Mouse (Mus musculus) forebrain, embryonic 10.5 days (tissue): Measurements from ENCODE around the gene 1700020D05Rik. TPM values are rescaled to one million over a fixed set of nuclear protein-coding genes. Genes with fewer than 3 reads are reported as not detected.
A peak's percentile ranks its signal among the peaks of the same experiment; 100 is the strongest.

Experiments used
- DNase-seq: peaks from one replicate; pipeline ENCODE4 v3.0.0-alpha.2; 2017; ENCODE audit warnings: low spot score; ENCODE audit errors: extremely low spot score
- H3K27ac ChIP-seq: fragments of 300-500 bp; sonication (generic); 2 replicates; pipeline ENCODE4 v1.5.1; 2016; ENCODE audit warnings: mild to moderate bottlenecking
- H3K27me3 ChIP-seq: fragments of 300-500 bp; sonication (generic); 2 replicates; pipeline ENCODE4 v1.6.1; 2016; ENCODE audit warnings: mild to moderate bottlenecking; ENCODE audit not compliant: poor library complexity, severe bottlenecking
- H3K36me3 ChIP-seq: fragments of 300-500 bp; sonication (generic); replicated peaks from 2 replicates; pipeline ENCODE4 v1.6.1; 2016; ENCODE audit warnings: mild to moderate bottlenecking, moderate library complexity
- H3K4me1 ChIP-seq: fragments of 300-500 bp; sonication (generic); 2 replicates; pipeline ENCODE4 v1.6.1; 2016
- H3K4me3 ChIP-seq: fragments of 300-500 bp; sonication (generic); 2 replicates; pipeline ENCODE4 v1.5.1; 2016; ENCODE audit warnings: mild to moderate bottlenecking, moderate library complexity
- H3K9me3 ChIP-seq: fragments of 300-500 bp; sonication (generic); 2 replicates; pipeline ENCODE4 v1.6.1; 2016; ENCODE audit warnings: mild to moderate bottlenecking, moderate library complexity
- WGBS: fragments of 180-500 bp; shearing (Covaris S2); methylation state at CpG from one replicate; pipeline ENCODE4 v1.1.7; 2016; 5-methylcytosine and 5-hydroxymethylcytosine counted together
- polyA plus RNA-seq: library from polyadenylated mRNA; unstranded; fragments of >200 nt; fragmentation: Nextera tagmentation; extraction: Ambion mirVana; gene quantifications from 2 replicates; pipeline ENCODE4 v1.2.1, GENCODE M21; 2016

Gene 1700020D05Rik
- polyA plus RNA-seq, 1 experiment from 2014 or later = not detected

- no peaks in the 10 kb centered on the region for H3K9me3 ChIP-seq
- H3K4me3 ChIP-seq = no peak overlapping the region; the same call in 1 of the 2 replicates
- H3K27ac ChIP-seq = no peak overlapping the region
- H3K27me3 ChIP-seq = peaks cover 16% of the 10 kb centered on the region
- DNase-seq = no peak
- 88% methylated on average over 9 of the region's 9 CpGs for WGBS
- H3K36me3 ChIP-seq = peaks cover 61% of the 10 kb centered on the region
- H3K4me1 ChIP-seq = peaks cover 29% of the 10 kb centered on the region
Measured at GRCm38 (mm10) chr19:5463212-5463611, 40.4 kb downstream of the 1700020D05Rik start.

GRCm38 (mm10) chr19:5461411-5461810, 42.2 kb downstream of the 1700020D05Rik start:
- 89% methylated on average over 6 of the region's 6 CpGs for WGBS
- no peak overlapping the region for H3K27ac ChIP-seq
- H3K4me3 ChIP-seq = peak overlapping the region; percentile 86

GRCm38 (mm10) chr19:5460465-5460911, 43.1 kb downstream of the 1700020D05Rik start, which contains the start of gene Fibp:
Fibp (plus strand) TSS chr19:5460615.
- peak; percentile 92 for DNase-seq
- H3K27me3 ChIP-seq = peaks cover 19% of the 10 kb centered on the region
- H3K9me3 ChIP-seq = no peaks in the 10 kb centered on the region
- WGBS = under 1% methylated on average over 32 of the region's 32 CpGs
- H3K27ac ChIP-seq = peak within 1 kb of the TSS; percentile 90
- H3K4me3 ChIP-seq = peak within 1 kb of the TSS; percentile 86
- peaks cover 56% of the 10 kb centered on the region for H3K4me1 ChIP-seq
- peaks cover 35% of the 10 kb centered on the region for H3K36me3 ChIP-seq

More at GRCm38 (mm10) chr19:5461411-5461810, 42.2 kb downstream of the 1700020D05Rik start:
- no peak for DNase-seq
- H3K4me1 ChIP-seq = peaks cover 47% of the 10 kb centered on the region
- H3K36me3 ChIP-seq = peaks cover 44% of the 10 kb centered on the region
- H3K27me3 ChIP-seq = peaks cover 19% of the 10 kb centered on the region
- H3K9me3 ChIP-seq = no peaks in the 10 kb centered on the region

- H3K27ac ChIP-seq = peak overlapping the region; percentile 90
- WGBS = 30% methylated on average over 3 of the region's 3 CpGs
- peaks cover 62% of the 10 kb centered on the region for H3K4me1 ChIP-seq
- H3K9me3 ChIP-seq = no peaks in the 10 kb centered on the region
- H3K36me3 ChIP-seq = peaks cover 32% of the 10 kb centered on the region
- no peak for DNase-seq
- peaks cover 19% of the 10 kb centered on the region for H3K27me3 ChIP-seq
- H3K4me3 ChIP-seq = peak overlapping the region; percentile 86
Measured at GRCm38 (mm10) chr19:5459896-5460295, 43.7 kb downstream of the 1700020D05Rik start.

GRCm38 (mm10) chr19:5459019-5459418, 44.6 kb downstream of the 1700020D05Rik start:
- 68% methylated on average over 7 of the region's 7 CpGs for WGBS
- H3K36me3 ChIP-seq = peaks cover 32% of the 10 kb centered on the region
- no peak for DNase-seq
- no peak overlapping the region for H3K4me3 ChIP-seq
- H3K9me3 ChIP-seq = no peaks in the 10 kb centered on the region
- peaks cover 19% of the 10 kb centered on the region for H3K27me3 ChIP-seq
- no peak overlapping the region for H3K27ac ChIP-seq
- peaks cover 61% of the 10 kb centered on the region for H3K4me1 ChIP-seq

- peaks cover 26% of the 10 kb centered on the region for H3K36me3 ChIP-seq
- peaks cover 55% of the 10 kb centered on the region for H3K4me1 ChIP-seq
- no peaks in the 10 kb centered on the region for H3K9me3 ChIP-seq
- 15% methylated on average over 14 of the region's 14 CpGs for WGBS
- DNase-seq = no peak
- peak within 1 kb of the TSS; percentile 87 for H3K4me3 ChIP-seq
- peak within 1 kb of the TSS; percentile 88 for H3K27ac ChIP-seq
- peaks cover 19% of the 10 kb centered on the region for H3K27me3 ChIP-seq
Measured at GRCm38 (mm10) chr19:5457746-5458442, 45.7 kb downstream of the 1700020D05Rik start, which contains the start of gene Ccdc85b. Ccdc85b (minus strand) TSS chr19:5457894.

- Histone ChIP-seq H3K9me3 (no peaks in the 10 kb centered on the region), H3K4me3 (peak overlapping the region; percentile 87), H3K4me1 (peaks cover 55% of the 10 kb centered on the region), H3K27ac (peak overlapping the region; percentile 88), H3K27me3 (peaks cover 19% of the 10 kb centered on the region), H3K36me3 (peaks cover 18% of the 10 kb centered on the region)
- under 1% methylated on average over 70 of the region's 70 CpGs for WGBS
- peak; percentile 94 for DNase-seq
Measured at GRCm38 (mm10) chr19:5456922-5457745, 46.5 kb downstream of the 1700020D05Rik start.

- Histone ChIP-seq H3K27me3 (peaks cover 26% of the 10 kb centered on the region), H3K4me3 (peak overlapping the region; percentile 87), H3K36me3 (peaks cover 16% of the 10 kb centered on the region), H3K27ac (peak overlapping the region; percentile 88), H3K9me3 (no peaks in the 10 kb centered on the region), H3K4me1 (peaks cover 51% of the 10 kb centered on the region)
- 7% methylated on average over 26 of the region's 26 CpGs for WGBS
- DNase-seq = no peak
Measured at GRCm38 (mm10) chr19:5456241-5456921, 47.2 kb downstream of the 1700020D05Rik start.

GRCm38 (mm10) chr19:5455568-5455967, 48.0 kb downstream of the 1700020D05Rik start:
- H3K4me1 ChIP-seq = peaks cover 44% of the 10 kb centered on the region
- H3K27ac ChIP-seq = peak overlapping the region; percentile 88; the same call in 1 of the 2 replicates
- no peak for DNase-seq
- H3K9me3 ChIP-seq = no peaks in the 10 kb centered on the region
- H3K36me3 ChIP-seq = peaks cover 16% of the 10 kb centered on the region
- H3K27me3 ChIP-seq = peaks cover 34% of the 10 kb centered on the region
- H3K4me3 ChIP-seq = peak overlapping the region; percentile 87
- WGBS = 72% methylated on average over 8 of the region's 8 CpGs

GRCm38 (mm10) chr19:5455037-5455436, 48.5 kb downstream of the 1700020D05Rik start:
- peaks cover 16% of the 10 kb centered on the region for H3K36me3 ChIP-seq
- H3K4me3 ChIP-seq = peak overlapping the region; percentile 87
- H3K27me3 ChIP-seq = peaks cover 39% of the 10 kb centered on the region
- H3K27ac ChIP-seq = no peak overlapping the region
- DNase-seq = no peak
- peaks cover 43% of the 10 kb centered on the region for H3K4me1 ChIP-seq
- no peaks in the 10 kb centered on the region for H3K9me3 ChIP-seq
- 86% methylated on average over 12 of the region's 12 CpGs for WGBS
